Mouse (Mus musculus): ENCODE measurements around the gene Phlda2. TPM values are rescaled to one million over a fixed set of nuclear protein-coding genes. Genes with fewer than 3 reads are reported as not detected.

The Phlda2 gene
- polyA plus RNA-seq, 1 experiment from 2014 or later = 3.9 TPM

DNA sequence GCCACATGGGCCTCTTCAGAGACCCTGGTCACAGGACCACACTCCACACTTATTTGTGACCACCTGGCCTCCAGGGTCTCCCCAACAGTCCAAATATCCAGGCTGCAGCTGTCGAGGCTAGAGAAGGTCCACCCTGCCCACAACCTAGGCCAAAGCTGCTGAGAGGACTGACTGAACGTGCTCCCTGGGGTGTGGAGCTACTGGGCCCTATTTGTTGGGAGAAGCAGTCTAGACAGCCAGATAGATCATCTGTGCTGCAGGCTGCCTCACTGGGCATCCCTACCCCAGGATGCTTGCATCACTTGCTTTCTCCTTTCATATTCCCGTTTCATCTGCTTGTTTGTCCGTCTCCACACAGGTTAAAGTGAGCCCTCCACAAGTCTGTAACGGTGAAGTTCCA is 40.4 kb downstream of the Phlda2 start:
- Histone ChIP-seq H3K9me3 (ENCODE audit: low read depth, low read length) (peaks cover 22% of the 10 kb centered on the region; the same call in 1 of the 2 replicates), H3K4me1 (ENCODE audit: insufficient read depth) (peaks cover 6% of the 10 kb centered on the region; the same call in 1 of the 2 replicates), H3K27me3 (ENCODE audit: insufficient read depth, low read length) (no peaks in the 10 kb centered on the region), H3K4me3 (ENCODE audit: low read depth, low read length) (no peak overlapping the region), H3K4me2 (no peak overlapping the region), H3K36me3 (ENCODE audit: insufficient read depth) (no peaks in the 10 kb centered on the region), H3K27ac (ENCODE audit: low read depth) (peak overlapping the region; percentile 43; the same call in 1 of the 2 replicates), H3K9ac (no peak overlapping the region)
- WGBS = 83% methylated on average over 5 of the region's 5 CpGs
- TF ChIP-seq CTCF (IDR thresholded peaks at IDR 0.05; ENCODE audit: low read depth) = no peak
- no peak for DNase-seq
- no peak for ATAC-seq (ENCODE audit: insufficient read depth)

DNA sequence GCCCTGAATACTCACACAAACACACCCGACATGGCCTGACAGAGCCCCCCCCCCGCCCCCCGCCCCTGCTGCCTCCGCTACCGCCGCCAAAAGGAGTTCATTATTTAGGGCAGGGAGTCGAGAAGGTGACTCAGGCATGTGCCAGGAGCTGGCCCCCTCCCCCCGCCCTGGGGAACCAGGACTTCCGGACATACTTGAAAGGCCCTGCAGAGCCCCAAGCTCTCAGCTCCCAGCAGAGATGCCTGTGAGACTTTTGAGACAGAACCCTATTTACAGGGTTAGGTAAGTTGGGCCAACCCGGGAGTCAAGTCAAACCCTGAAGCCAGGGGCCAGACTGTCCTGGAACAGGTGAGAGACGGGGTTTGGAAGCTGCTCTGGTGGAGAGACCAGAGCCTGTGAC is 41.0 kb downstream of the Phlda2 start:
- peaks cover 6% of the 10 kb centered on the region; the same call in 1 of the 2 replicates for H3K4me1 ChIP-seq (ENCODE audit: insufficient read depth)
- peak overlapping the region; percentile 78; the same call in 1 of the 2 replicates for H3K27ac ChIP-seq (ENCODE audit: low read depth)
- TF ChIP-seq CTCF (IDR thresholded peaks at IDR 0.05; ENCODE audit: low read depth) = no peak
- ATAC-seq (ENCODE audit: insufficient read depth) (no peak), DNase-seq (no peak)
- peak overlapping the region; percentile 58 for H3K4me2 ChIP-seq
- H3K36me3 ChIP-seq (ENCODE audit: insufficient read depth) = no peaks in the 10 kb centered on the region
- no peak overlapping the region for H3K9ac ChIP-seq
- H3K9me3 ChIP-seq (ENCODE audit: low read depth, low read length) = peaks cover 22% of the 10 kb centered on the region; the same call in 1 of the 2 replicates
- H3K27me3 ChIP-seq (ENCODE audit: insufficient read depth, low read length) = no peaks in the 10 kb centered on the region
- WGBS = 45% methylated on average over 11 of the region's 11 CpGs
- no peak overlapping the region for H3K4me3 ChIP-seq (ENCODE audit: low read depth, low read length)

DNA sequence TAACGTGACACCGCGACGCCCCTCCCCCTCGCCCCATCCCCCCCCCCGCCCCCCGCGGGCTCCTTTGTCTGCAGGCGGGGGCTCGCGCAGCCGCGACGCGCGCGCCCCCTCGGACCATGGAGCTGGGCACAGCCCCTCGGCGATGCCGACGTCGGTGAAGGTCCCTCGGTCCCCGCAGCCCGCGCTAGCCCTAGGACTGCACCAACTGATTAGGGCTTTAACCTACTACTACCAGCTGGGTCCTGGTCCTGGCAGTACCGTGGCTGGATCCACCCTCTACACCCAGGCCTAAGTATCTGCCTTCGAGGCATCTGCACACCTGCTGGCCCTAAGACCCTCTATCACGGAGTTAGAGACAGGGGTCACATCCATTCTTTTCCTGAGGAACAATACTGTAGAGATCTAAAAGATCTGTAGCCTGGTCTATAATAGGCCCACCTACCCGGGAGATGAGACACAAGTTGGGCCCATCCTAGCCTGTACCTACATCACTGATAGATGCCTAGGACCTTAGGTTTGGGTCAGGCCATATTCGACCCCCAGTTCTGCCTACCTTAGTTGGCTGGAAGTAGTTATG is 41.6 kb downstream of the Phlda2 start:
- peaks cover 22% of the 10 kb centered on the region; the same call in 1 of the 2 replicates for H3K9me3 ChIP-seq (ENCODE audit: low read depth, low read length)
- H3K4me2 ChIP-seq = peak overlapping the region; percentile 58
- no peaks in the 10 kb centered on the region for H3K27me3 ChIP-seq (ENCODE audit: insufficient read depth, low read length)
- H3K4me3 ChIP-seq (ENCODE audit: low read depth, low read length) = peak overlapping the region; percentile 19
- 24% methylated on average over 32 of the region's 32 CpGs for WGBS
- no peaks in the 10 kb centered on the region for H3K36me3 ChIP-seq (ENCODE audit: insufficient read depth)
- ATAC-seq (ENCODE audit: insufficient read depth) = peak; percentile 45
- H3K4me1 ChIP-seq (ENCODE audit: insufficient read depth) = peaks cover 6% of the 10 kb centered on the region; the same call in 1 of the 2 replicates
- TF ChIP-seq CTCF (IDR thresholded peaks at IDR 0.05; ENCODE audit: low read depth) = no peak
- H3K9ac ChIP-seq = peak overlapping the region; percentile 40; the same call in 1 of the 2 replicates
- no peak for DNase-seq
- peak overlapping the region; percentile 78 for H3K27ac ChIP-seq (ENCODE audit: low read depth)

DNA sequence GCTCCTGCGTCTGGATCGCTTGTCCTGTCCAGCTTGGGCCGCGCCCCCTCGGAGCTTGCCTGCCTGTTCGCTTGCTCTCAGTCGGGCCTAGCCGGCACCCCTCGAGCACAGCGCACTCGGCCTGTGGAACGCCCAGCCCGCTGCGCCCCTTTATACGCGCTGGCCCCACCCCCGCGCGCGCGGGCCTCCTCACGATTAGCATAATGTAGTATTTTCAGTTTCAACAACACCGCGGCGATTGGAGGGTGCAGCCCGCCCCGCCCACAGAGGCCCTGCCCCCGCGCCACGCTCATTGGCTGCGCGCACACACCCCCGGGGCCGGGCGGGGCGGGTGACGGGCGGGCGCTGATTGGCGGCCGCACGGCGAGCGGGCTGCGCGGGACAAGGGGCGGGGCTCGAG is 42.1 kb downstream of the Phlda2 start, which contains the start of gene Cdkn1c:
Cdkn1c (minus strand) TSS at position 177 of the 400 bp plus-strand sequence.
- WGBS = 21% methylated on average over 48 of the region's 48 CpGs
- Histone ChIP-seq H3K9ac (peak within 1 kb of the TSS; percentile 70), H3K27me3 (ENCODE audit: insufficient read depth, low read length) (no peaks in the 10 kb centered on the region), H3K4me1 (ENCODE audit: insufficient read depth) (peaks cover 6% of the 10 kb centered on the region; the same call in 1 of the 2 replicates), H3K4me3 (ENCODE audit: low read depth, low read length) (peak within 1 kb of the TSS; percentile 58), H3K4me2 (peak within 1 kb of the TSS; percentile 70), H3K9me3 (ENCODE audit: low read depth, low read length) (peaks cover 22% of the 10 kb centered on the region; the same call in 1 of the 2 replicates), H3K36me3 (ENCODE audit: insufficient read depth) (no peaks in the 10 kb centered on the region), H3K27ac (ENCODE audit: low read depth) (peak within 1 kb of the TSS; percentile 78)
- no peak for TF ChIP-seq CTCF (IDR thresholded peaks at IDR 0.05; ENCODE audit: low read depth)
- DNase-seq = peak; percentile 94
- peak; percentile 83 for ATAC-seq (ENCODE audit: insufficient read depth)

DNA sequence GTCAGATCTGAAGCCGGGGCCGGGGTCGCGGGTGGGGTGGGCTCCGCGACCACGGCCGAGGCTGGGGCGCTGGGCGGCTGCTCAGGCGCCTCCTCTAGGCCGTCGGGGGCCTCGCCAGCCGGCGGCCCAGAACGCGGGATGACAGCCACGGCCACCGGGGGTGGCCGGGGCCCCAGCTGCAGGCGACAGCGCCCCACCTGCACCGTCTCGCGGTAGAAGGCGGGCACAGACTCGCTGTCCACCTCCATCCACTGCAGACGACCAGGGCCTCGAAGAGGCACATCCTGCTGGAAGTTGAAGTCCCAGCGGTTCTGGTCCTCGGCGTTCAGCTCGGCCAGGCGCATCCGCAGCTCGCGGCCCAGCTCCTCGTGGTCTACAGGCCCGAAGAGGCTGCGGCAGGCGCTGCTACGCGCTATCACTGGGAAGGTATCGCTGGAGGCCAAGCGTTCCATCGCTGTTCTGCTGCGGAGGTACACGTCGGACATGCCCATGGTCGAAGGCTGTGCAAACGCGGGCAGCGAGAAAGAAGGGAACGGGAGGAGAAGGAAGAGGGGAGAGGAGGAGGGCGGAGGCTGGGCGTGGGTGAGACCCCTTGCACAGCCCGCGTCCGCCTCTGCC is 42.6 kb downstream of the Phlda2 start:
- Histone ChIP-seq H3K36me3 (ENCODE audit: insufficient read depth) (no peaks in the 10 kb centered on the region), H3K4me2 (peak overlapping the region; percentile 70), H3K9ac (peak overlapping the region; percentile 70), H3K27me3 (ENCODE audit: insufficient read depth, low read length) (no peaks in the 10 kb centered on the region), H3K27ac (ENCODE audit: low read depth) (peak overlapping the region; percentile 61), H3K4me3 (ENCODE audit: low read depth, low read length) (peak overlapping the region; percentile 58), H3K4me1 (ENCODE audit: insufficient read depth) (peaks cover 6% of the 10 kb centered on the region; the same call in 1 of the 2 replicates), H3K9me3 (ENCODE audit: low read depth, low read length) (peaks cover 22% of the 10 kb centered on the region; the same call in 1 of the 2 replicates)
- WGBS = 25% methylated on average over 60 of the region's 60 CpGs
- DNase-seq (no peak), ATAC-seq (ENCODE audit: insufficient read depth) (no peak)
- no peak for TF ChIP-seq CTCF (IDR thresholded peaks at IDR 0.05; ENCODE audit: low read depth)

DNA sequence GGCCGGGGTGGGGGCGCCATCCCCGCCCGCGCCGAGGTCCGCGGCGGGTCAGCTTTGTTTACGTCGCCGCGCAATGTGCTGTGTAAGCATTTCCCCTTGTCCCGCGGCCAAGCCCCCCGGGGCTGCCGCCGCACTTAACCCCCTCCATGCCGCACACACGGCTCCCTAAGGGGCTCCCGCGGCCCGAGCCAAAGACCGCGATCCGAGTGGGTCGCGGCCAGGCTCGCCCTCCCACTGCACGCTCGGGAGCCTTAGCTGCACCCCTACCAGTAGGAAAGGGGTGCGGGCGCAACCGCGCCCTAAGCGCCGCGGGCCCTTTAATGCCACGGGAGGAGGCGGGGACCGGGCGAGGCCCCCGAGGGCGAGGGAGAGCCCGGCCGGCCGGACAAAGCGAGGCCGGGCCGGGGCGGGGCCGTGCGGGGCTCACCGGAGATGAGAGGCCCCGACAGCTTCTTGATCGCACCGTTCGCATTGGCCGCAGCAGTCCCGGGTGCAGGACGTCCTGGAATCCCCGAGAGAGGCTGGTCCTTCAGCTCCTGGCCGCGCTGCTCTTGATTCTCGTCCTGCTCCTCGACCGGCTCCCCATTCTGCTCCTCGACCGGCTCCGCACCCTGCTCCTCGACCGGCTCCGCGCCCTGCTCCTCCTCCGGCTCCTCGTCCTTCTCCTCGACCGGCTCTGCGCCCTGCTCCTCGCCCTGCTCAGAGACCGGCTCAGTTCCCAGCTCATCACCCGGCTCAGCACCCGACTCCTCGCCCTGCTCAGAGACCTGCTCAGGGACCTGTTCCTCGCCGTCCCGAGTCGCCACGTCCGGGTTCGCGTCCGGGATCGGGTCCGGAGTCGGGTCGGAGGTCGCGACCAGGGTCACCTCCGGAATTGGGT is 43.4 kb downstream of the Phlda2 start:
- H3K4me3 ChIP-seq (ENCODE audit: low read depth, low read length) = peak overlapping the region; percentile 58
- DNase-seq (peak; percentile 77), ATAC-seq (ENCODE audit: insufficient read depth) (peak; percentile 19)
- peak overlapping the region; percentile 70 for H3K9ac ChIP-seq
- 22% methylated on average over 91 of the region's 100 CpGs for WGBS
- peaks cover 22% of the 10 kb centered on the region; the same call in 1 of the 2 replicates for H3K9me3 ChIP-seq (ENCODE audit: low read depth, low read length)
- H3K27me3 ChIP-seq (ENCODE audit: insufficient read depth, low read length) = no peaks in the 10 kb centered on the region
- peaks cover 6% of the 10 kb centered on the region; the same call in 1 of the 2 replicates for H3K4me1 ChIP-seq (ENCODE audit: insufficient read depth)
- TF ChIP-seq CTCF (IDR thresholded peaks at IDR 0.05; ENCODE audit: low read depth) = no peak
- no peaks in the 10 kb centered on the region for H3K36me3 ChIP-seq (ENCODE audit: insufficient read depth)
- H3K4me2 ChIP-seq = peak overlapping the region; percentile 70
- peak overlapping the region; percentile 61 for H3K27ac ChIP-seq (ENCODE audit: low read depth)
